Mouse (Mus musculus) stomach, postnatal 0 days (tissue): ENCODE results near the gene Nr5a2.

Source experiments
- CTCF ChIP-seq: IDR thresholded peaks from 2 replicates; pipeline ENCODE4 v1.5.1; 2016; ENCODE audit warnings: antibody characterized with exemption, low read depth, mild to moderate bottlenecking, moderate library complexity
- EP300 ChIP-seq: optimal IDR thresholded peaks from 2 replicates; pipeline ENCODE3; 2016; ENCODE audit warnings: antibody characterized with exemption

DNA sequence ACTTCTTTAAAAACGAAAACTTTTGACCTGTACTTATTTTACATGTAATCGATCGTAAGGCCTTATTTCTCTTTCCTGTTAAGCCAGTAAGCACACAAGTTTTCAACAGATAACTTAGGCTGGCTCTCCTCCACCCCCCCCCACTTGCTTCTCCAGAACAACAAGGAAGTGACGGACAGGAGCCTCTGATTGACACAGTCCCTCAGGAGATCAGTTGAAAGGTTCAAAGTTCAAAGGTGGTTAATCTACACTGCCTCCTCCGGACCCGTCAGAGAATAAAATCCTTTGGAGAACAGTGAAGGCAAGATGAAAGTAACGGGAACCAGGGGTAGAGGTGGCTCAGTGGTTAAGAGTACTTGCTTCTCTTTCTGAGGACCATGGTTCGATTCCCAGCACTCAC lies 80.0 kb downstream of the Nr5a2 start:
- TF ChIP-seq CTCF (no peak), EP300 (no peak)
